Mouse (Mus musculus): ENCODE measurements around the gene Slc16a11. TPM values are rescaled to one million over a fixed set of nuclear protein-coding genes. Genes with fewer than 3 reads are reported as not detected.
A peak's percentile ranks its signal among the peaks of the same experiment; 100 is the strongest.

Gene Slc16a11
- total and polyA plus RNA-seq, 3 experiments, result 0.51 to 2.3 TPM; not detected in 1

- no peaks in the 10 kb centered on the region for H3K36me3 ChIP-seq (replicated peaks in 1 of 2; ENCODE audit: control insufficient read depth in 1 of 2, insufficient read depth in 1 of 2, low read length in 1 of 2)
- no peaks in the 10 kb centered on the region for H3K79me2 ChIP-seq (replicated peaks; ENCODE audit: control insufficient read depth, extremely low read depth, insufficient read depth, poor library complexity, severe bottlenecking)
- DNase-seq (ENCODE audit: extremely low read depth), result peak; percentile 25
- TF ChIP-seq NELFE (IDR thresholded peaks at IDR 0.05; ENCODE audit: low read depth, low read length) (0 out of 2 replicates have a peak, but pooled peaks have one; percentile 19), SMC3 (IDR thresholded peaks at IDR 0.05; ENCODE audit: low read depth, low read length) (peak; percentile 75), NRF1 (IDR thresholded peaks at IDR 0.05; ENCODE audit: low read depth, low read length) (no peak), RAD21 (IDR thresholded peaks at IDR 0.05; ENCODE audit: low read depth, low read length) (peak; percentile 41), POLR2AphosphoS2 (IDR thresholded peaks at IDR 0.05; ENCODE audit: low read depth, low read length) (no peak), BHLHE40 (IDR thresholded peaks at IDR 0.05; ENCODE audit: low read depth, low read length) (0 out of 2 replicates have a peak, but pooled peaks have one; percentile 5), MAFK (IDR thresholded peaks at IDR 0.05; ENCODE audit: insufficient replicate concordance, low read length) (0 out of 2 replicates have a peak, but pooled peaks have one; percentile 37), MAZ (IDR thresholded peaks at IDR 0.05; ENCODE audit: low read depth, low read length) (no peak), CTCF (conservative IDR thresholded peaks at IDR 0.05 in 1 of 2, IDR thresholded peaks at IDR 0.05 in 1 of 2; ENCODE audit: low read depth in 2 of 2, low read length in 2 of 2) (peak; percentile 20 to 74; a peak in 3 of 4 replicates)
- no peak overlapping the region for H3K4me2 ChIP-seq (ENCODE audit: insufficient read depth, low read depth, poor library complexity, severe bottlenecking)
- peaks cover 0 to 2% of the 10 kb centered on the region in 2 experiments; a peak in 2 of 4 replicates for H3K4me1 ChIP-seq (ENCODE audit: control insufficient read depth in 1 of 2, insufficient read depth in 2 of 2)
- H3K27me3 ChIP-seq (replicated peaks), result peaks cover 12% of the 10 kb centered on the region
- H3K27ac ChIP-seq (ENCODE audit: insufficient read depth, low read depth), result no peak overlapping the region
- H3K9me3 ChIP-seq (replicated peaks; ENCODE audit: low read length), result peaks cover 20% of the 10 kb centered on the region
- H3K4me3 ChIP-seq (replicated peaks in 1 of 3; ENCODE audit: low read depth in 2 of 3, low read length in 2 of 3, poor library complexity in 1 of 3), result no peak overlapping the region
- in situ Hi-C loops (cut with MboI; ENCODE audit: low pct_ligation_motif_present, low pct_unique_long_range_greater_than_20kb, low sequenced_read_pairs), result no loop called here
- dilution Hi-C loops (cut with MboI; ENCODE audit: extremely low pct_ligation_motif_present, extremely low pct_unique_long_range_greater_than_20kb, low sequenced_read_pairs), result no loop called here
- H3K9ac ChIP-seq (ENCODE audit: insufficient read depth, low read depth), result no peak overlapping the region
These were observed 33.2 kb upstream of the Slc16a11 start for GRCm38 (mm10) chr11:70179401-70179800.

GRCm38 (mm10) chr11:70180496-70180895 lies 32.1 kb upstream of the Slc16a11 start:
- peaks cover 2% of the 10 kb centered on the region in 2 experiments; a peak in 2 of 4 replicates for H3K4me1 ChIP-seq (ENCODE audit: control insufficient read depth in 1 of 2, insufficient read depth in 2 of 2)
- H3K9me3 ChIP-seq (replicated peaks; ENCODE audit: low read length), result peaks cover 19% of the 10 kb centered on the region
- no peak overlapping the region for H3K9ac ChIP-seq (ENCODE audit: insufficient read depth, low read depth)
- H3K27me3 ChIP-seq (replicated peaks), result peaks cover 12% of the 10 kb centered on the region
- no peak overlapping the region for H3K27ac ChIP-seq (ENCODE audit: insufficient read depth, low read depth)
- H3K36me3 ChIP-seq (replicated peaks in 1 of 2; ENCODE audit: control insufficient read depth in 1 of 2, insufficient read depth in 1 of 2, low read length in 1 of 2), result no peaks in the 10 kb centered on the region
- no peak overlapping the region for H3K4me2 ChIP-seq (ENCODE audit: insufficient read depth, low read depth, poor library complexity, severe bottlenecking)
- DNase-seq (ENCODE audit: extremely low read depth), result no peak
- TF ChIP-seq MAFK (IDR thresholded peaks at IDR 0.05; ENCODE audit: insufficient replicate concordance, low read length) (no peak), ZNF384 (IDR thresholded peaks at IDR 0.05; ENCODE audit: low read depth, low read length) (peak; percentile 64)
- in situ Hi-C loops (cut with MboI; ENCODE audit: low pct_ligation_motif_present, low pct_unique_long_range_greater_than_20kb, low sequenced_read_pairs), result no loop called here
- dilution Hi-C loops (cut with MboI; ENCODE audit: extremely low pct_ligation_motif_present, extremely low pct_unique_long_range_greater_than_20kb, low sequenced_read_pairs), result no loop called here
- H3K4me3 ChIP-seq (replicated peaks in 1 of 3; ENCODE audit: low read depth in 2 of 3, low read length in 2 of 3, poor library complexity in 1 of 3), result no peak overlapping the region
- H3K79me2 ChIP-seq (replicated peaks; ENCODE audit: control insufficient read depth, extremely low read depth, insufficient read depth, poor library complexity, severe bottlenecking), result no peaks in the 10 kb centered on the region

GRCm38 (mm10) chr11:70185120-70185519 lies 27.4 kb upstream of the Slc16a11 start:
- Histone ChIP-seq H3K36me3 (replicated peaks in 1 of 2; ENCODE audit: control insufficient read depth in 1 of 2, insufficient read depth in 1 of 2, low read length in 1 of 2) (no peaks in the 10 kb centered on the region), H3K4me3 (replicated peaks in 1 of 3; ENCODE audit: low read depth in 2 of 3, low read length in 2 of 3, poor library complexity in 1 of 3) (no peak overlapping the region)
- dilution Hi-C loops (cut with MboI; ENCODE audit: extremely low pct_ligation_motif_present, extremely low pct_unique_long_range_greater_than_20kb, low sequenced_read_pairs), result no loop called here

More at GRCm38 (mm10) chr11:70185120-70185519, 27.4 kb upstream of the Slc16a11 start:
- peaks cover 2% of the 10 kb centered on the region in 2 experiments; a peak in 2 of 4 replicates for H3K4me1 ChIP-seq (ENCODE audit: control insufficient read depth in 1 of 2, insufficient read depth in 2 of 2)
- no peaks in the 10 kb centered on the region for H3K79me2 ChIP-seq (replicated peaks; ENCODE audit: control insufficient read depth, extremely low read depth, insufficient read depth, poor library complexity, severe bottlenecking)
- H3K9me3 ChIP-seq (replicated peaks; ENCODE audit: low read length), result no peaks in the 10 kb centered on the region
- no peak overlapping the region for H3K27ac ChIP-seq (ENCODE audit: insufficient read depth, low read depth)
- H3K9ac ChIP-seq (ENCODE audit: insufficient read depth, low read depth), result no peak overlapping the region
- no peak for DNase-seq (ENCODE audit: extremely low read depth)
- in situ Hi-C loops (cut with MboI; ENCODE audit: low pct_ligation_motif_present, low pct_unique_long_range_greater_than_20kb, low sequenced_read_pairs), result no loop called here
- H3K4me2 ChIP-seq (ENCODE audit: insufficient read depth, low read depth, poor library complexity, severe bottlenecking), result no peak overlapping the region
- peaks cover 4% of the 10 kb centered on the region for H3K27me3 ChIP-seq (replicated peaks)
- no peak for TF ChIP-seq GABPA (IDR thresholded peaks at IDR 0.05; ENCODE audit: insufficient replicate concordance, low read depth, low read length)
- no peak for TF ChIP-seq KAT2A (IDR thresholded peaks at IDR 0.05; ENCODE audit: insufficient replicate concordance, low read length)
- TF ChIP-seq E2F4 (IDR thresholded peaks at IDR 0.05; ENCODE audit: insufficient replicate concordance, low read depth, low read length), result no peak
- TF ChIP-seq USF1 (IDR thresholded peaks at IDR 0.05; ENCODE audit: low read depth, low read length), result no peak
- no peak for TF ChIP-seq RAD21 (IDR thresholded peaks at IDR 0.05; ENCODE audit: low read depth, low read length)
- no peak for TF ChIP-seq TBP (conservative IDR thresholded peaks at IDR 0.05; ENCODE audit: low read depth, low read length)

Measured in CH12.LX (cell line).